Mouse (Mus musculus) mouse embryonic stem cell (cell line): ENCODE data around the gene Slc43a2.

Source experiments
- in situ Hi-C, 2 experiments: fragments of 300-500 bp; cut with MboI; formaldehyde crosslinking; loops; 1 replicate in 1 of 2; 3 replicates in 1 of 2; pipeline ENCODE4 v1.14.3; 2019 to 2020; ENCODE audit warnings: low sequenced_read_pairs in 2 of 2, low pct_unique_long_range_greater_than_20kb in 1 of 2, mixed read lengths in 1 of 2; ENCODE audit not compliant: unreplicated experiment in 1 of 2

The Slc43a2 gene

GRCm38 (mm10) chr11:75622588-75623329 is 91.3 kb downstream of the Slc43a2 start:
- in situ Hi-C loops: no loop called here

GRCm38 (mm10) chr11:75624102-75624554 is 92.6 kb downstream of the Slc43a2 start:
- in situ Hi-C loops: no loop called here

GRCm38 (mm10) chr11:75625820-75626219 is 94.3 kb downstream of the Slc43a2 start:
- in situ Hi-C loops: no loop called here
